Mouse (Mus musculus) CD4-positive, CD25-positive, alpha-beta regulatory T cell, adult 2 months (primary cell): ENCODE measurements at regions not wholly inside any gene's neighbourhood (a gene's known extent, or its start where the extent isn't known, plus 50 kb on each side); places are given as distances from the start of the nearest gene placed in this dataset.
A peak's percentile ranks its signal among the peaks of the same experiment; 100 is the strongest.
"Not testable (repeated sequence)": the region's sequence is repeated elsewhere in the genome, so short reads cannot be mapped to it uniquely, and the experiment has no call there.

Experiments used
- DNase-seq: peaks from one replicate; pipeline ENCODE4 v3.0.0-alpha.2; 2012; ENCODE audit warnings: low read depth, low spot score

DNA sequence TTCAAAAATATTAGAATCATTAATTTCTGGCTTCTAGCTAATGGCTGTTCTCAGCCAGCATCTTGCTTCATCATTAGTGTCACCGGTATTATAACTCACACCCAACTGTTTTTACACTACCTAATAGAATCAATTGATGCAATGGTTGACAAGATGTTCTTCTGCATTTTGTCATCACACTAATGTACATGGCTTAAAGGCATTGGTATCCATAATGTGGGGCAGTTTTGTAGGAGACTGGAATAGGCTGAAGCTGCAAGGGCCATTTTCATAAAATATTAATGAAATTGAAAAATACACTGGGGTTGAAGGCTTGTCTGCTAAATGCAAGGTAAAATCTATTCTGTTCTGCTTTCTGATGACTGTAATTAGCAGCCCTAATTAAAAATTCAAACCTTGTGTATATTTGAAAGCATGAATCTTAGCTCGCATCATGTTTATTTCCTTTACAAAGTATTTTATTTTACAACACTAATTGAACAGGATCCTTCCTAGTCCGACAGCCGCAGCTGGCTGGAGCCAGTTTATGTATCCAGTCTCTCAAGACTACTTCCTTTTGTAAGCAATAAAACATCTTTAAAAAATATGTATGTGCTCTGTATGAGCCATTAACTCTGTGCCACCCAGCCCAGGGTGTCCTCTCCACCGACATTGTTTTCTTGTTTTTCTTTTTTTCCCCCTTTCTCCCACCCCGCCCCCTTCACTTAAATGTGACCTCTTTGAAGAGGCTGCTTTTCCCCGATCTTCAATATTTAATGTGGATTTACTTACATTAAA is 259.6 kb downstream of the Pou4f1 start:
- no peak for DNase-seq

GRCm38 (mm10) chr14:104206602-104207001 is 261.2 kb downstream of the Pou4f1 start:
- DNase-seq = no peak

DNA sequence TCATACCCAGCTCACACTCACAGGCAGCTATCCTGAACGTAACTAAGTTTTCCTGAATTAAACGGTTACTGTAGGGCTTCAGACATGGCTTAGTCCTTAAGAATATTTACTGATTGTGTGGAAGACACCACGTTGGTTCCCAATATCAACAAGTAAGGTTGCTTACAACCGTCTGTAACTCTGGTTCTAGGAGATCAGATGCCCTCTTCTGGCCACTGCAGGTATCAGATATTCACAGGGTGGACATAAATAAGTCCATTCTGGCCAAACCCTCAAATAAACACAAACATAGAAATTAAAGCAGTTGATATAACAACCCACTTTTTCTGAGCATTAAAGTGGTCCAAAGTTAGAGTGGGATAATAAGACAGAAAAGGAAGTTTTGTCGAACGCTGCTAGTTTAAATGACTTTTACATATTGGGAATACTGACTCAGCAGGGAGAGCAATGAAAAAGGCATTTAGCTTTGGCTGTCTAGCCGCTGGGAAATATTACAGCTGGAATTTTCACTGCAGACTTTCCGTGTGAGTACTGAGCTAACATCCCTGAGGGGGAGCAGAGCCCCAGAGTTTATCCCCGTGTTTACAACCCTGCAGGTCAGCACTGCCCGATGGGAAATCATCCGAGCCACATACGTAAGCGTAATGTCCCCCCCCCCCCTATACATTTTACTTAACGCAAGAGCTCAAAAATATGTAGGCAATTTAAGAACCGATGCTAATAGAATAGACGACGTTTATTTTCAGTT is 264.4 kb downstream of the Pou4f1 start:
- no peak for DNase-seq

- no peak for DNase-seq
Measured at GRCm38 (mm10) chr14:104193198-104193597, 274.6 kb downstream of the Pou4f1 start.

DNA sequence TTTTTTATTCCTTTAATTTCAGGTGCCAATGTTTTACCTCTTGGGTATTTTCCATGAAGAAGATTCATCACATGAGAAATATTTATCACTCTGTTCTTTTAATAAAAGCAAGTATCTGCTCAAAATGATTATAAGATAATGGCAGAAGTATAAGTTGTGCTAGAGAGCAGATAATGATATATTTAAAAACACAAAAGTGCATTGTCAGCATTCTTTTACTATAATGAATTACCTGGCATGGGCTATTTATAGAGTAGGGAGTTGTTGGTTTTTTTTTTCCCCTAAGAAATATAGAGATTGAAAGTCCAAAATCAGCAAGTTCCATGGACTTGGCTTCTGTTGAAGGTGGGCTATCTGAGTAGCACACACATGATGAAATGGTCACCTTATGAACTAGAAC is 292.7 kb downstream of the Pou4f1 start:
- DNase-seq = no peak

DNA sequence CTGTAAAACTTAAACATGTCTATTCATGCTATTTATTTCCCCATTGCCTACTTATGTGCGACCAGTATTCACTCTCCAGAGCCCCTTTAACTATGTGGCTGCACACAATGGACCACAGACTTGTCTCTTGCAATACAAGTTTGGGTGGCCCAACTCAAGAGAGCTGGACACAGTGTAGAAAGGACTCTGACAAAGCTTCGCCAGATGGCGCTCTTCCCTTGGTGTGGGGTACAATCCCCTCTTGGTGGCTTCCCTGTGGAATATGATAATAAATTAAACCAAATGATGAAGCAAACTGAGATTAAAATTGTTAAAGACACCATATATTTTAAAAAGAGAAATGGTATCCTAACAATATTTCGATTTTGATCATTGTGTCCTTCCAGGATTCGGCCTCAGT is 302.6 kb upstream of the Ednrb start:
- no peak for DNase-seq

- no peak for DNase-seq
Measured at GRCm38 (mm10) chr14:104145395-104145794, 301.2 kb upstream of the Ednrb start.

DNA sequence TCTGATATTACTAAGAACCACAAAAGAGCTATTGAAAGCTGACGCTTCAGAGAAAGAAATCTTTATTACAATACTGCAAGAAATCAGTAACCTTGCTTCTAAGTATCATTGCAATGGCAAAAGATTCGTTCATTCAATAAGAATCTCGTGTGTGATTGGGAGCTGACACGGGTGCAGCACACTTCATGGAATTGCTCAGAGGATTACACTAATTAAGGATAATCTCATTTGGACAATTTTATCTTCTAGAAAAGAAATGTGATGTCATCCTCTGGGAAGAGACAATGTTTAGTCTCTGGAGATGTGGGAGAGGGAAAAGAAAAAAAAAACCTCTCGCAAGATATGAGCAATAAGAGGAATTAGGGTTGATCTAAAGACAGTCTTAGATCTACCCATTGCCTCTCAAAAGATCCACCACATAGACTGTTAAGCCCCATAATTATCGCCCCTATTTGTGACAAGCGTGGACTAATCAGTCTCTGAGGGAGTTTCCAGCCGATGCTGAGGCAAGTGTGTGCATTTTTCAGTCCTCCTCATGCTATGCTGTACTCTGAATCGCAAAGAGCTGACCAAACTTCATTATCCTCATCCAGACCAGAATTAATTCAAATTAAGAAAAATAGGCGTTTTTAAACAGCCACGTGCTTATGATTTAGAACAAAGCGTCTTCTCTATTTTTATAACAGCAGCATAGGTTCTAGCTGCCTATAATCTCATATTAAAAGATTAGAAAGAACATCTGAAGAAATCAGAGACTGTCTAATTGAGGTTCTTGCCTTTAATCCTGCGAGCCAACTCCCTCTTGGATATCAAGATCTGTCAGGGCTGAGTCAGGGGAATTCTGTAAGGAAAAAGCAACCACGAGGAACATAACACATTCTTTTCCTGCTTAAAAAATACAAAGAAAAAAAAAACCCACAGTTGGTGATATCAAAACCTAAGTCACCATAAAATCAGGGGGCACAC is 271.1 kb upstream of the Ednrb start:
- DNase-seq = no peak

DNA sequence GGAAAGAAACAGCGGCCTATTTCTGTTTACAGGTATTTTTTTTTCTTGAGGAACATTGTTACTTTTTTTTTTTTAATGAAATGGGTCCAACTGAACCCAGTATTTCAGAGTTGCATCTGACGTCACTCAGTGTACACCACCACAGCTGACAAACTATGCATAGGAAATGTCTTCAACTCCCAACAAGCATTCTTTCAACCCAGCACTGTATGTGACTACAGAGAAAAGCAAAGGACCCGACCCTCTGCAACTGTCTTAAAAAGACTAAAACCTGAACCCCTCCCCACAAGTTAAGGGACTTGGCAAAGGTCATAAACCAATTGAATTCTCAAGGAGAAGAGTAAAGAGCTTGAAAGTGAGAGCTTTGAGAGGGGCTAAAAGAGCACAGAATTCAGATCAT is 270.0 kb upstream of the Ednrb start:
- no peak for DNase-seq

DNA sequence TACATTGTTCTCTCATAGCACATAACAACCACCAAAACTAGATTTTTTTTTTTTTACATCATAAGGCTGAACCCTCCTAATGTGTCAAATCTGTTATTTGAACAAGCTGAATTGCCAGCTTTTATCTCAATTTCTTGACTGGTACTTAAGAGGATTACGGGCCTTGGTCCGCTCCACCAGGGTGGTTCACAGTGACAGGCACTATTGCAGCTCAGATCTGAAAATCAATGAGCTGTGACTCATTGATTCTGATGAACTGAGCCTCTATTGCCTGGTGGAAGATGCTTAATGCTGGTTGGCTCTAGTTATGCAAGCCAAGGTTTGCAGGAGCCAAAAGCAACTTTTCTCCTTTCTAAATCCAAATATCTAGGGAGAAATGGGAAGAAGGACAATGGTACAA is 269.2 kb upstream of the Ednrb start:
- no peak for DNase-seq

- DNase-seq = no peak
Measured at GRCm38 (mm10) chr14:104086381-104086780, 242.2 kb upstream of the Ednrb start.

DNA sequence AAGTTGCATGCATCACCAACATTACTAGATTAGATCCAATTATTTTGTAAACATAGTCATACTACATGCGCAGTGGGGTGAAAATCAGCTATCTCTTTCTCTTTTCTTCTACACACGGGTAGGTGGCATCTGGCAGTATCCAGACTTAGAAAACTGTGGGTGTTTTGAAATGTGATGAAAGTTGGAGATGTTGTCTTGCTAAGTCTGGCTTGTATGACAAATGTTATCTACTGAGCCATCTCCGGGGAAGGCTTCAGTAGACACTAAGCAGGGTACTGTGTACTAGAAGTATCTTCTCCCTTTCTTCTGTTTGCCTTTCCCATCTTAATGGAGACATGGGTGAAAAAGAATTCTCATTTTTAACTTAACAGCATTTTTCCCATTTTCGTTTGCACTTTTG is 220.0 kb upstream of the Ednrb start:
- not testable (repeated sequence) for DNase-seq

DNA sequence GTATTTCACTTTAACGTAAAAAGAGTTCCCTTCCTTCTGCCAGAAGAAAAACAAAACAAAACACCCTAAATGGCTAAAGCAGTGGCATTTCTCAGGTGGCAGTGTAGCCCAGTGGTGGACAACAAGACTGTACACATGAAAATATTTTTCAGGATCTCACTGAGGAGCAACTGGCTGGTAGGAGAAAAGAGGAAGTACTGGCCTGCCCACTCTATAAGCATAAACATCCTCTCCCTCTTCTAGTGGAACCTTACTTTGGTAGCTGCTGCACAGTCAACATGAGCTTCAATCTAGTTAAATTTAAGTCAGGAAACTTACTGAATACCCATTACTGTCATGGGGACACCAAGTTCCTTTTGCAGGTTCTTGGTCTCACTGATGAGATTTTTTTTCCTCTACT is 209.5 kb upstream of the Ednrb start:
- no peak for DNase-seq

DNA sequence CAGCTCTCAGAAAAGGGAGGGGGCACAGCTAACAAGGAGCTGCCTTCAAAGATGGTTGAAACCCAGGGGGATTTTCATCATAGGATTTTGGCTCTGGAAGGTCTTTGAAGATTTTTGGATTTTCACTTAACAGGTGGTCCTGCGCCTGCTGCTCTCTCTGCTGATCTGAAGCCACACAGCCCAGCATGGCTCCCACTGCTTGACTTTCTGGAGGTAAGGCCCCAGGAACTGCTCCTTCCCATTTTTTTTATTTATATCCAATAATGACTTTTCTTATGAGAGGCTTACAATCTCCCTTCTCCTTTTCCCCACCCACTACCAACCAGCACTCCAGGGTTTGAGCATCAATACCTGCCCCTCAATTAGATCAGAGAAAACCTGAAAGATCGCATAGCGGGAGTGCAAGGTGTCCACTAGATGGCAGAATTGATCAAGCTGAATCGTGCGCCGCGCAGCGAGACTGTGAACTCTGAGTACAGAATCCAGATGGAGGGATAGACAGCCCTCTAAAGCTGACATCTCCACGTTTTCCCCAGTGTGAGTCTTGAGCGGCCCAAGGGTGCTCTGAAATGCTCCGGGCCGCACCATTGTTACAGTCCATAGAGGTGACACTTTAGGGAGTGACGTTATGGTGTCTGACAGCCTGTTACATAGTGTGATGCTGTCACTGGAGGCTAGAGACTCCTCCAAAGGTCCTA is 194.6 kb upstream of the Ednrb start:
- DNase-seq = peak; percentile 43

DNA sequence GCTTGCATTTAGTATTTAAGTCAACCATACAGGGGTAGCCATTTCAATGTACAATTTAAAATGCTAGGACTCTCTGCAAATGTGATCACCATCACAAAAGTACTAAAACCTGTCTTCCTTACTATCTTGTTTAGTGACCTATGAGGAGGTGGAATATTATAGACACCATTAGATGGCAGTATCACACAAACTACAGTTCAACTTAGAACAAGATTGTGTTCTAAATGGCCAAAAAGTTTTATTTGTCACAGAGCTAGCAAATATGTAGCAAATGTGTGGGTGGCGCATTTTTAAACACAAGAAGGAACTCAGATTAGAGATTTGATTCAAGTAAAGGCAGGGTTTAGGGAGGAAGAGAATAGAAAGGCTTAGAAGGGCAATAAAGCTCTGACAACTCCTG is 189.4 kb upstream of the Ednrb start:
- no peak for DNase-seq

DNA sequence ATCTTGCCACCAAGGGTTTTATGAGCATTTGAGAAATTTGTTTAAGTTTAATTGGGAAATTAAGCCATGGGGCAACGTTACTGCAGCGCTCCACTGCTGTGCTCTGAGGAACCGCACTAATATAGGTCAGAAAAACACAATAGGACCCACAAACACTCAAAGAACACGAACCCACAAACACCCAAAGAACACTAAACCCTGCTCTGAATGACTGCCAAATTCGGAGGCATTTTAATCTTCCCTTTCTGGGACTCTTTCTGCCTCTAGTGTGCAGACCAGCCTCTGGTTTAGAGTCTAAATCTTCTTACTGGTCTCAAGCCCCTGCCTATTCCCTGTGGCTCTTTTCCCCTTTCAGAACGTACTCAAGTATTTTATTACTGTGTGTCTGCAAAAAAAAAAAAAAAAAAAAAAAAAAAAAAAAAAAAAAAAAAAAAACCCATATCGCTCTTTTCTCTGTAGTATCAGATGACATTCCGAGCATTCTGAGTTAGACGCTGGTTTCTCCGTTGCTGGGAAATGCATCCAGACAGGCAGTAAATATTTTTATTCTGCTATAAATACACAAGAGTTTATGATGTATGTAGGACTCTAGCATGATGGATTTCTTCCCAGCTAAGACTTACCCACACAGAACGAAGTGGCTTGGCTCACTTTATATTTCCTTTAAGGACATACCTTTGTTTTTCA is 186.7 kb upstream of the Ednrb start:
- no peak for DNase-seq

DNA sequence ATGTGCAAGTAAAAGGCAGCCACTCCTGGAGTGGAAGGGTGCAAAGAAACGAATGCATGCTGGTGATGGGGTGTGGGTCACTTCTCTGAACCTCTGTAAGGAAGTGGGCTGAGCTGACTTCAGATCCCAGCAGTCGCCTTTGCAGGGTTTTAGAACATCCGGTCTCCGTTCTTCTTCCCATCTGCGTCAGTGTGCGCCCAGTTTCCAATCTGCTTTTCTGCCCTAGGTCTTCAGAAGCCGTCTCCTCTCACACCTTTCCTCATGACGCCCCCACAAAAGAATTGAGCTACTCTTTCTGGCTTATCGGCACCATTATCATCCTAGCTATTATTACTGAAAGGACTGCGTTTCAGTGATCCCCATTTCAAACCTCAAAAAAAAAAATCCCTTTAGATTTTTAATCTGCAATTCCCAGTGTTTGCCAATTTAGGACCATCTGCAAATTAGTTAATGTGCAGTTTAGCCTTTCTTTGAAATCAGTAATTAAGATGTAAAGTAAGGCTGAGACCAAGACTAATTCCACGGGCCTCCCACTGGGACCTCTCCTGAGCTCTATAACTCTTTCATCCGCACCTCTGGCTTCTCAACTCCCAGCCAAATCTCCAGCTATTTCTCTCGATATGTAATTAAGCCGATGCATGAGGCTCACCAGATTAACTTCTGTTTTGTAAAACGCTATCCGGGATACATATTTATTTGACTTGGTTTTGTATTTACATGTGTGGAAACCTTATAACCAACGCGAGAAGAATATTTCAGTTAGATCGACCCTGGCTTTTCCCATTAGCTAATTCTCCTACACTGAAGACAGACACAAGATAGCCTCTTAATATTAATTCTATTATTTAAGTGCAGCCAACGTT is 185.7 kb upstream of the Ednrb start:
- no peak for DNase-seq

DNA sequence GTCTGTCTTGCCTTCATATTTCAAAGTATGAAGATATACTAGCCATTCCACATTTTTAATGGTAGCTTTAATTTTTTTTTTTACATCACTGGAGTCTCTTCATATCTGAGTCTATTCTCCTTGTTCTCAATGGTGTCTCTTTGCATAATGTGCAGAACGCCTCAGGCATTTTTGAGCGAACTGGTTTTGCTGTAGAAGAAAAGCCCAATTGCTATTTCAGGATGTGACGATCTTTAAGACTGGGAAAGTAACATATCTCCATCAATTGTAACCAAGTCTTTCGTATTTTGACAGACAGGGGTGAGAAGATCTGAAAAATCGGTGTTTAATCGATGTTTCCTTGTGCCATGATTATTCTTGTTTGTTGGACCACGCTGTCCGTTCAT is 183.7 kb upstream of the Ednrb start:
- no peak for DNase-seq

- DNase-seq = peak; percentile 39
Measured at GRCm38 (mm10) chr14:104027077-104027899, 183.1 kb upstream of the Ednrb start.
